Mouse (Mus musculus): ENCODE measurements at regions not wholly inside any gene's neighbourhood (a gene's known extent, or its start where the extent isn't known, plus 50 kb on each side); places are given as distances from the start of the nearest gene placed in this dataset.

GRCm38 (mm10) chr10:110650107-110650506 lies 95.1 kb upstream of the E2f7 start:
- no peak for DNase-seq (ENCODE audit: low spot score)

GRCm38 (mm10) chr10:110650851-110651250 lies 94.4 kb upstream of the E2f7 start:
- DNase-seq (ENCODE audit: low spot score) = no peak

GRCm38 (mm10) chr10:110654070-110654469 lies 91.2 kb upstream of the E2f7 start:
- DNase-seq (ENCODE audit: low spot score) = no peak

- DNase-seq (ENCODE audit: low spot score) = no peak
Measured at GRCm38 (mm10) chr10:110658153-110658695, 87.0 kb upstream of the E2f7 start.

- peak; percentile 3 for DNase-seq (ENCODE audit: low spot score)
Measured at GRCm38 (mm10) chr10:110676503-110676902, 68.7 kb upstream of the E2f7 start.
